Mouse (Mus musculus): ENCODE data around the gene Blvrb. TPM values are rescaled to one million over a fixed set of nuclear protein-coding genes. Genes with fewer than 3 reads are reported as not detected.
A peak's percentile ranks its signal among the peaks of the same experiment; 100 is the strongest.

Blvrb gene
- total and polyA plus RNA-seq, 3 experiments: 210 to 245 TPM; not detected in 1

- TF ChIP-seq ETS1 (IDR thresholded peaks at IDR 0.05; ENCODE audit: low read depth, low read length) (peak; percentile 71), MEF2A (IDR thresholded peaks at IDR 0.05; ENCODE audit: extremely low read depth, insufficient replicate concordance, low read depth, low read length, poor library complexity, severe bottlenecking) (0 out of 2 replicates have a peak, but pooled peaks have one; percentile 55), CHD2 (IDR thresholded peaks at IDR 0.05; ENCODE audit: low read length) (peak; percentile 90), ZNF384 (IDR thresholded peaks at IDR 0.05; ENCODE audit: low read depth, low read length) (no peak), POLR2AphosphoS2 (IDR thresholded peaks at IDR 0.05; ENCODE audit: low read length) (no peak), ZKSCAN1 (IDR thresholded peaks at IDR 0.05; ENCODE audit: low read depth, low read length) (no peak; the same call in 1 of the 2 replicates), MYB (IDR thresholded peaks at IDR 0.05; ENCODE audit: low read depth, low read length) (no peak), EP300 (IDR thresholded peaks at IDR 0.05; ENCODE audit: low read depth in 1 of 2, low read length in 2 of 2) (peak in 1 of 2 experiments; percentile 56; a peak in 3 of 4 replicates), NRF1 (IDR thresholded peaks at IDR 0.05; ENCODE audit: insufficient read depth, low read depth, low read length, poor library complexity, severe bottlenecking) (peak; percentile 99; the same call in 1 of the 2 replicates), SIN3A (IDR thresholded peaks at IDR 0.05; ENCODE audit: low read length) (peak; percentile 83; the same call in 1 of the 2 replicates), USF2 (IDR thresholded peaks at IDR 0.05; ENCODE audit: borderline replicate concordance in 1 of 2, insufficient read depth in 1 of 2, low read depth in 1 of 2, low read length in 2 of 2) (no peak), ZC3H11A (IDR thresholded peaks at IDR 0.05; ENCODE audit: low read depth, low read length) (no peak), TBP (IDR thresholded peaks at IDR 0.05; ENCODE audit: low read depth, low read length) (peak; percentile 89), MAX (IDR thresholded peaks at IDR 0.05; ENCODE audit: low read length) (peak; percentile 73), ZMIZ1 (IDR thresholded peaks at IDR 0.05; ENCODE audit: low read depth, low read length) (0 out of 2 replicates have a peak, but pooled peaks have one; percentile 64), E2F4 (IDR thresholded peaks at IDR 0.05; ENCODE audit: borderline replicate concordance, low read depth, low read length) (no peak), RAD21 (IDR thresholded peaks at IDR 0.05; ENCODE audit: low read depth, low read length) (peak; percentile 33), MAFK (IDR thresholded peaks at IDR 0.05; ENCODE audit: borderline replicate concordance, low read depth, low read length) (no peak), MAZ (IDR thresholded peaks at IDR 0.05; ENCODE audit: low read depth, low read length) (peak; percentile 94), GABPA (IDR thresholded peaks at IDR 0.05; ENCODE audit: low read depth, low read length) (peak; percentile 33; the same call in 1 of the 2 replicates), TCF12 (IDR thresholded peaks at IDR 0.05; ENCODE audit: low read depth, low read length) (peak; percentile 81; the same call in 1 of the 2 replicates), MYC (IDR thresholded peaks at IDR 0.05; ENCODE audit: low read depth, low read length) (peak; percentile 79; the same call in 1 of the 2 replicates)
Measured at GRCm38 (mm10) chr7:27474490-27474954, 26.7 kb downstream of the Blvrb start (continued).

GRCm38 (mm10) chr7:27475596-27475995 lies 27.8 kb downstream of the Blvrb start:
- no peaks in the 10 kb centered on the region; the same call in 1 of the 2 replicates for H3K79me2 ChIP-seq (ENCODE audit: control insufficient read depth, insufficient read depth, low read length, poor library complexity)
- H3K27ac ChIP-seq (ENCODE audit: control insufficient read depth, low read depth, low read length): no peak overlapping the region
- peak overlapping the region in 1 of 2 experiments; percentile 63; a peak in 1 of 4 replicates for H3K4me3 ChIP-seq (ENCODE audit: control insufficient read depth in 1 of 2, insufficient read depth in 1 of 2, low read depth in 2 of 2, low read length in 2 of 2)
- peak overlapping the region; percentile 62 for H3K9ac ChIP-seq (ENCODE audit: control insufficient read depth, low read depth, low read length, poor library complexity, severe bottlenecking)
- TF ChIP-seq CHD1 (IDR thresholded peaks at IDR 0.05; ENCODE audit: low read depth, low read length) (no peak), GATA1 (IDR thresholded peaks at IDR 0.05; ENCODE audit: low read depth, low read length) (no peak), ZMIZ1 (IDR thresholded peaks at IDR 0.05; ENCODE audit: low read depth, low read length) (no peak), E2F4 (IDR thresholded peaks at IDR 0.05; ENCODE audit: borderline replicate concordance, low read depth, low read length) (no peak), GABPA (IDR thresholded peaks at IDR 0.05; ENCODE audit: low read depth, low read length) (no peak), POLR2AphosphoS5 (IDR thresholded peaks at IDR 0.05; ENCODE audit: borderline replicate concordance, low read depth, low read length) (no peak), TBP (IDR thresholded peaks at IDR 0.05; ENCODE audit: low read depth, low read length) (no peak), TAL1 (IDR thresholded peaks at IDR 0.05; ENCODE audit: low read length) (no peak), RAD21 (IDR thresholded peaks at IDR 0.05; ENCODE audit: low read depth, low read length) (no peak), CTCF (IDR thresholded peaks at IDR 0.05 in 2 of 3, conservative IDR thresholded peaks at IDR 0.05 in 1 of 3; ENCODE audit: control insufficient read depth in 1 of 3, insufficient read depth in 1 of 3, low read depth in 2 of 3, low read length in 3 of 3, poor library complexity in 1 of 3, severe bottlenecking in 1 of 3) (no peak)
- H3K9me3 ChIP-seq (replicated peaks; ENCODE audit: insufficient read depth, low read length): no peaks in the 10 kb centered on the region
- DNase-seq (ENCODE audit: low read depth, low spot score): no peak
- peaks cover 2 to 14% of the 10 kb centered on the region in 2 experiments; a peak in 3 of 4 replicates for H3K4me1 ChIP-seq (ENCODE audit: control insufficient read depth in 1 of 2, insufficient read depth in 2 of 2, low read length in 2 of 2)
- no peaks in the 10 kb centered on the region for H3K27me3 ChIP-seq (ENCODE audit: control insufficient read depth in 1 of 2, insufficient read depth in 2 of 2, low read length in 2 of 2)
- peaks cover 0 to 10% of the 10 kb centered on the region in 2 experiments; a peak in 2 of 4 replicates for H3K36me3 ChIP-seq (ENCODE audit: control insufficient read depth in 1 of 2, insufficient read depth in 2 of 2, low read length in 2 of 2)
